Mouse (Mus musculus) CH12.LX (cell line): ENCODE data around the gene Grcc10. TPM values are rescaled to one million over a fixed set of nuclear protein-coding genes. Genes with fewer than 3 reads are reported as not detected.
A peak's percentile ranks its signal among the peaks of the same experiment; 100 is the strongest.

Source experiments
- DNase-seq: peaks from one replicate; pipeline ENCODE4 v3.0.0-alpha.2; 2013; ENCODE audit errors: extremely low read depth
- H3K27ac ChIP-seq: 2 replicates; pipeline ENCODE4 v1.5.1; 2012; ENCODE audit warnings: low read depth, mild to moderate bottlenecking, control low read depth, moderate library complexity; ENCODE audit not compliant: insufficient read depth
- H3K27me3 ChIP-seq: replicated peaks from 2 replicates; pipeline ENCODE3; 2012; ENCODE audit warnings: inconsistent platforms
- H3K36me3 ChIP-seq, 2 experiments: replicated peaks in 1 of 2; 2 replicates each; pipeline versions ENCODE3 to v1.6.1; 2012; ENCODE audit warnings: inconsistent platforms in 1 of 2, low read length in 1 of 2, mild to moderate bottlenecking in 1 of 2, mixed read lengths in 1 of 2, moderate library complexity in 1 of 2; ENCODE audit not compliant: control insufficient read depth in 1 of 2, insufficient read depth in 1 of 2
- H3K4me1 ChIP-seq, 2 experiments: 2 replicates each; pipeline ENCODE4 v1.6.1; 2012; ENCODE audit warnings: inconsistent platforms in 1 of 2, moderate library complexity in 1 of 2; ENCODE audit not compliant: insufficient read depth in 2 of 2, control insufficient read depth in 1 of 2
- H3K4me2 ChIP-seq: 2 replicates; pipeline ENCODE4 v1.6.1; 2012; ENCODE audit warnings: low read depth, mild to moderate bottlenecking, control low read depth; ENCODE audit not compliant: poor library complexity, insufficient read depth, severe bottlenecking
- H3K4me3 ChIP-seq, 3 experiments: fragments of 150-350 bp in 1 of 3; sonication (generic) in 1 of 3; replicated peaks in 1 of 3; 2 replicates each; pipeline versions ENCODE3 to v1.5.1; 2011 to 2012; ENCODE audit warnings: low read depth in 2 of 3, low read length in 2 of 3, mild to moderate bottlenecking in 2 of 3, moderate library complexity in 2 of 3, control low read depth in 1 of 3, improper control_type of control experiment in 1 of 3, inconsistent platforms in 1 of 3, mixed read lengths in 1 of 3; ENCODE audit not compliant: poor library complexity in 1 of 3
- H3K79me2 ChIP-seq: replicated peaks from 2 replicates; pipeline ENCODE4 v1.6.1; 2012; ENCODE audit warnings: mild to moderate bottlenecking, moderate library complexity; ENCODE audit not compliant: control insufficient read depth, poor library complexity, insufficient read depth, severe bottlenecking; ENCODE audit errors: extremely low read depth
- H3K9ac ChIP-seq: 2 replicates; pipeline ENCODE4 v1.6.1; 2012; ENCODE audit warnings: low read depth, mild to moderate bottlenecking, control low read depth, moderate library complexity; ENCODE audit not compliant: insufficient read depth
- H3K9me3 ChIP-seq: replicated peaks from 2 replicates; pipeline ENCODE3; 2012; ENCODE audit warnings: low read length, inconsistent platforms, mixed read lengths
- BHLHE40 ChIP-seq: IDR thresholded peaks from 2 replicates; pipeline ENCODE4 v1.6.1; 2011; ENCODE audit warnings: mild to moderate bottlenecking, low read depth, low read length, improper control_type of control experiment
- CHD1 ChIP-seq: IDR thresholded peaks from 2 replicates; pipeline ENCODE4 v1.6.1; 2012; ENCODE audit warnings: low read depth, low read length, improper control_type of control experiment, inconsistent platforms
- CHD2 ChIP-seq: IDR thresholded peaks from 2 replicates; pipeline ENCODE4 v1.6.1; 2011; ENCODE audit warnings: low read length, improper control_type of control experiment
- CTCF ChIP-seq, 2 experiments: IDR thresholded peaks in 1 of 2; conservative IDR thresholded peaks in 1 of 2; 2 replicates each; pipeline ENCODE4 v1.5.1; 2011 to 2012; ENCODE audit warnings: low read depth in 2 of 2, low read length in 2 of 2, improper control_type of control experiment in 1 of 2, inconsistent platforms in 1 of 2, mild to moderate bottlenecking in 1 of 2, moderate library complexity in 1 of 2
- E2F4 ChIP-seq: IDR thresholded peaks from 2 replicates; pipeline ENCODE4 v1.6.1; 2011; ENCODE audit warnings: low read depth, low read length, improper control_type of control experiment; ENCODE audit not compliant: insufficient replicate concordance
- ELF1 ChIP-seq: IDR thresholded peaks from 2 replicates; pipeline ENCODE4 v1.6.1; 2014; ENCODE audit warnings: low read depth, mild to moderate bottlenecking, inconsistent platforms, low read length, improper control_type of control experiment
- EP300 ChIP-seq: IDR thresholded peaks from 2 replicates; pipeline ENCODE4 v1.6.1; 2011; ENCODE audit warnings: low read length, improper control_type of control experiment
- ETS1 ChIP-seq: conservative IDR thresholded peaks from 2 replicates; pipeline ENCODE4 v1.6.1; 2012; ENCODE audit warnings: low read depth, mild to moderate bottlenecking, inconsistent platforms, low read length, improper control_type of control experiment, moderate library complexity
- GABPA ChIP-seq: IDR thresholded peaks from 2 replicates; pipeline ENCODE4 v1.6.1; 2012; ENCODE audit warnings: low read depth, low read length, improper control_type of control experiment, inconsistent platforms; ENCODE audit not compliant: insufficient replicate concordance
- HCFC1 ChIP-seq: IDR thresholded peaks from 2 replicates; pipeline ENCODE4 v1.6.1; 2012; ENCODE audit warnings: low read depth, mild to moderate bottlenecking, inconsistent platforms, low read length, improper control_type of control experiment
- IRF4 ChIP-seq: IDR thresholded peaks from 2 replicates; pipeline ENCODE4 v1.6.1; 2014; ENCODE audit warnings: low read depth, mild to moderate bottlenecking, inconsistent platforms, low read length, improper control_type of control experiment
- JUN ChIP-seq: IDR thresholded peaks from 2 replicates; pipeline ENCODE4 v1.6.1; 2011; ENCODE audit warnings: low read depth, mild to moderate bottlenecking, low read length, improper control_type of control experiment, moderate library complexity; ENCODE audit not compliant: insufficient read depth
- JUND ChIP-seq: conservative IDR thresholded peaks from 2 replicates; pipeline ENCODE4 v1.6.1; 2011; ENCODE audit warnings: low read depth, low read length, improper control_type of control experiment
- KAT2A ChIP-seq: IDR thresholded peaks from 2 replicates; pipeline ENCODE4 v1.6.1; 2012; ENCODE audit warnings: low read length, improper control_type of control experiment, inconsistent platforms; ENCODE audit not compliant: insufficient replicate concordance
- MAFK ChIP-seq: IDR thresholded peaks from 2 replicates; pipeline ENCODE4 v1.6.1; 2011; ENCODE audit warnings: low read length, improper control_type of control experiment; ENCODE audit not compliant: insufficient replicate concordance
- MAX ChIP-seq: IDR thresholded peaks from 2 replicates; pipeline ENCODE4 v1.6.1; 2011; ENCODE audit warnings: low read length, improper control_type of control experiment
- MAZ ChIP-seq: IDR thresholded peaks from 2 replicates; pipeline ENCODE4 v1.6.1; 2012; ENCODE audit warnings: low read depth, mild to moderate bottlenecking, inconsistent platforms, low read length, improper control_type of control experiment, moderate library complexity
- MEF2A ChIP-seq: IDR thresholded peaks from 2 replicates; pipeline ENCODE4 v1.6.1; 2014; ENCODE audit warnings: low read depth, mild to moderate bottlenecking, inconsistent platforms, low read length, improper control_type of control experiment, borderline replicate concordance
- MXI1 ChIP-seq: IDR thresholded peaks from 2 replicates; pipeline ENCODE4 v1.6.1; 2011; ENCODE audit warnings: mild to moderate bottlenecking, low read depth, low read length, improper control_type of control experiment
- MYC ChIP-seq: IDR thresholded peaks from 2 replicates; pipeline ENCODE4 v1.6.1; 2011; ENCODE audit warnings: low read depth, mild to moderate bottlenecking, improper control_type of control experiment, low read length
- NELFE ChIP-seq: IDR thresholded peaks from 2 replicates; pipeline ENCODE4 v1.6.1; 2011; ENCODE audit warnings: low read depth, low read length, improper control_type of control experiment
- NRF1 ChIP-seq: IDR thresholded peaks from 2 replicates; pipeline ENCODE4 v1.6.1; 2014; ENCODE audit warnings: low read depth, mild to moderate bottlenecking, inconsistent platforms, low read length, improper control_type of control experiment, moderate library complexity
- PAX5 ChIP-seq: IDR thresholded peaks from 2 replicates; pipeline ENCODE4 v1.6.1; 2012; ENCODE audit warnings: low read length, inconsistent platforms, mixed read lengths
- POLR2A ChIP-seq: IDR thresholded peaks from 2 replicates; pipeline ENCODE4 v1.6.1; 2011; ENCODE audit warnings: low read depth, mild to moderate bottlenecking, improper control_type of control experiment, low read length
- POLR2AphosphoS2 ChIP-seq: IDR thresholded peaks from 2 replicates; pipeline ENCODE4 v1.6.1; 2011; ENCODE audit warnings: low read depth, low read length, improper control_type of control experiment
- RAD21 ChIP-seq: IDR thresholded peaks from 2 replicates; pipeline ENCODE4 v1.6.1; 2011; ENCODE audit warnings: low read depth, mild to moderate bottlenecking, low read length, improper control_type of control experiment, moderate library complexity
- RCOR1 ChIP-seq: conservative IDR thresholded peaks from 2 replicates; pipeline ENCODE4 v1.6.1; 2012; ENCODE audit warnings: low read depth, mild to moderate bottlenecking, inconsistent platforms, low read length, improper control_type of control experiment
- SIN3A ChIP-seq: IDR thresholded peaks from 2 replicates; pipeline ENCODE4 v1.6.1; 2012; ENCODE audit warnings: low read length, improper control_type of control experiment, inconsistent platforms
- SMC3 ChIP-seq: IDR thresholded peaks from 2 replicates; pipeline ENCODE4 v1.6.1; 2011; ENCODE audit warnings: low read depth, low read length, improper control_type of control experiment
- TBP ChIP-seq: conservative IDR thresholded peaks from 2 replicates; pipeline ENCODE4 v1.6.1; 2011; ENCODE audit warnings: low read depth, low read length, improper control_type of control experiment
- TCF12 ChIP-seq: IDR thresholded peaks from 2 replicates; pipeline ENCODE4 v1.6.1; 2014; ENCODE audit warnings: low read depth, mild to moderate bottlenecking, inconsistent platforms, low read length, improper control_type of control experiment
- UBTF ChIP-seq: IDR thresholded peaks from 2 replicates; pipeline ENCODE4 v1.6.1; 2012; ENCODE audit warnings: low read depth, mild to moderate bottlenecking, inconsistent platforms, low read length, improper control_type of control experiment, moderate library complexity
- USF1 ChIP-seq: IDR thresholded peaks from 2 replicates; pipeline ENCODE4 v1.6.1; 2014; ENCODE audit warnings: low read depth, mild to moderate bottlenecking, inconsistent platforms, low read length, improper control_type of control experiment
- USF2 ChIP-seq: conservative IDR thresholded peaks from 2 replicates; pipeline ENCODE4 v1.6.1; 2011; ENCODE audit warnings: low read depth, low read length, improper control_type of control experiment
- ZC3H11A ChIP-seq: IDR thresholded peaks from 2 replicates; pipeline ENCODE4 v1.6.1; 2012; ENCODE audit warnings: low read depth, mild to moderate bottlenecking, inconsistent platforms, low read length, improper control_type of control experiment
- ZKSCAN1 ChIP-seq: IDR thresholded peaks from 2 replicates; pipeline ENCODE4 v1.6.1; 2012; ENCODE audit warnings: low read depth, inconsistent platforms, low read length, improper control_type of control experiment, borderline replicate concordance
- ZMIZ1 ChIP-seq: IDR thresholded peaks from 2 replicates; pipeline ENCODE4 v1.6.1; 2012; ENCODE audit warnings: low read depth, mild to moderate bottlenecking, inconsistent platforms, low read length, improper control_type of control experiment
- ZNF384 ChIP-seq: IDR thresholded peaks from 2 replicates; pipeline ENCODE4 v1.6.1; 2012; ENCODE audit warnings: low read depth, low read length, improper control_type of control experiment, inconsistent platforms
- dilution Hi-C: fragments of 300-500 bp; cut with MboI; formaldehyde crosslinking; loops from 2 replicates; pipeline ENCODE4 v1.14.3; 2020; ENCODE audit warnings: low sequenced_read_pairs; ENCODE audit not compliant: extremely low pct_unique_long_range_greater_than_20kb, extremely low pct_ligation_motif_present
- in situ Hi-C: fragments of 300-500 bp; cut with MboI; formaldehyde crosslinking; loops from 3 replicates; pipeline ENCODE4 v1.14.3; 2019; ENCODE audit warnings: low sequenced_read_pairs, low pct_ligation_motif_present, low pct_unique_long_range_greater_than_20kb, mixed read lengths
- polyA plus RNA-seq: library from polyadenylated mRNA; unstranded; fragments of >175 nt; gene quantifications from 2 replicates; pipeline ENCODE4 v1.2.1, GENCODE M21; 2012; ENCODE audit warnings: low read depth; ENCODE audit not compliant: insufficient read length
- total RNA-seq, 2 experiments: library from RNA; depleted of rRNA; stranded (reverse); fragments of 300-350 nt in 1 of 2; fragments of >200 nt in 1 of 2; gene quantifications; 2 replicates each; pipeline ENCODE4 v1.2.3; 2012 to 2014

Grcc10 gene
- total and polyA plus RNA-seq, 3 experiments = 64.3 to 197 (median 88.4) TPM

- H3K4me1 ChIP-seq = peaks cover 34 to 83% of the 10 kb centered on the region in 2 experiments
- H3K9ac ChIP-seq = peak overlapping the region; percentile 90
- peaks cover 18 to 23% of the 10 kb centered on the region in 2 experiments for H3K36me3 ChIP-seq
- H3K9me3 ChIP-seq = no peaks in the 10 kb centered on the region
- dilution Hi-C loops (no loop called here), in situ Hi-C loops (no loop called here)
- peak overlapping the region; percentile 98 for H3K27ac ChIP-seq
- TF ChIP-seq TBP (no peak), PAX5 (no peak), POLR2AphosphoS2 (no peak), NELFE (no peak), CHD1 (peak; percentile 66), USF1 (no peak), MAX (peak; percentile 64; the same call in 1 of the 2 replicates), TCF12 (peak; percentile 59), ZC3H11A (peak; percentile 82), CHD2 (0 out of 2 replicates have a peak, but pooled peaks have one; percentile 54), MYC (0 out of 2 replicates have a peak, but pooled peaks have one; percentile 58), ZKSCAN1 (no peak), RCOR1 (0 out of 2 replicates have a peak, but pooled peaks have one; percentile 24), NRF1 (peak; percentile 13; the same call in 1 of the 2 replicates), RAD21 (peak; percentile 82), BHLHE40 (peak; percentile 42; the same call in 1 of the 2 replicates), SMC3 (peak; percentile 96), UBTF (no peak), E2F4 (no peak), IRF4 (peak; percentile 66), USF2 (no peak), MAFK (no peak), MAZ (peak; percentile 99), CTCF (conservative IDR thresholded peaks at IDR 0.05 in 1 of 2, IDR thresholded peaks at IDR 0.05 in 1 of 2; ENCODE audit: low read depth in 2 of 2, low read length in 2 of 2) (peak in 1 of 2 experiments; percentile 93; a peak in 2 of 4 replicates), HCFC1 (peak; percentile 51; the same call in 1 of the 2 replicates), KAT2A (no peak), MEF2A (peak; percentile 60), MXI1 (peak; percentile 71; the same call in 1 of the 2 replicates), JUND (no peak), JUN (no peak), EP300 (no peak), POLR2A (no peak), SIN3A (peak; percentile 69), ZMIZ1 (no peak), ZNF384 (0 out of 2 replicates have a peak, but pooled peaks have one; percentile 21), ETS1 (no peak; the same call in 1 of the 2 replicates), ELF1 (peak; percentile 43; the same call in 1 of the 2 replicates), GABPA (no peak)
- H3K4me3 ChIP-seq = peak overlapping the region; percentile 62 to 74 (median 70)
- peak; percentile 80 for DNase-seq
- H3K79me2 ChIP-seq = no peaks in the 10 kb centered on the region
- no peaks in the 10 kb centered on the region for H3K27me3 ChIP-seq
- H3K4me2 ChIP-seq = peak overlapping the region; percentile 68; the same call in 1 of the 2 replicates
Observed at GRCm38 (mm10) chr6:124740211-124740887, 825 bp downstream of the Grcc10 start.
